Mouse (Mus musculus): ENCODE results near the gene Glul.

Gene Glul

DNA sequence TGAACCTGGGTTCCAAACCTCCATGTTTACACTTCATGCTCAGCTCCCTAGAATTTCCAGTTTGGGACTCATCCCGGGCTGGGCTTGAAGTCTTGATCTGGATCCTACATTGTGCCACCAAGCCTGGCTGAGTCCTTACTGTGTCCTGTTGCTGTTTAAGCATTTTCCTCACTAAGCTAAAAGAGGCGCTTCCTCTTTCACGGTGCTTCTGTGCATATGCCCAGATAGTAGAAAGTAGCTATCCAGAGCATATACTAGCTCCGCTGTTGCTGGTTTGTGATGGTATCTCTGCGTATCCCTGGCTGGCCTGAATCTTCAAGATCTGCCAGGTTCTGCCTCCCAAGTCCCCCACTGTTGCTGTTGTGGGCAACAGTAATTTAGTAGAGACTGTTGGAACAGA lies 10.7 kb downstream of the Glul start:
- DNase-seq, result no peak

DNA sequence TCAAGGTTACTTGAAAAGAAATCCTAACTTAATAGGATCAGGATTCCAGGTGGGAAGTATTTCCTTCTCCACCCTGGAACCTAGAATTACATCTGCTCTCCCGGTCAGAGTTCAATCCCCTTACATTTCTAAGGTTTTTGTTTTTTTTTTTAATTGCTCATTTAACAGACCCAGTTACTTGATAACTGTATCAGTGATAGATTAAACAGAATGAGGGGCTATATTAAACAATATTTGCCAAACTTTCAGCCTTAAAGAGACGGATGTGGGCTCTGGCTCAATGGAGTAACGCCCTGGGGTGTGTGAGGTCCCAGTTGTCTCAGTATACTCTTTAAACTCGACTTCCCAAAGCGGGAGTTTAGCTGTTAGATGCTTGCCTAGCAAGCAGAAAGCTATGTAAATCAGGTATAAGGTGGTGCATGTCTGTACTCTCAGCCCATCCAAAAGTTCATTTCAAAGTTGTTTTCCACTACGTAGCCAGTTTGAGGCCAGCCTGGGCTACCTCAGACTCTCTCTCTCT lies 11.6 kb downstream of the Glul start:
- no peak for DNase-seq

DNA sequence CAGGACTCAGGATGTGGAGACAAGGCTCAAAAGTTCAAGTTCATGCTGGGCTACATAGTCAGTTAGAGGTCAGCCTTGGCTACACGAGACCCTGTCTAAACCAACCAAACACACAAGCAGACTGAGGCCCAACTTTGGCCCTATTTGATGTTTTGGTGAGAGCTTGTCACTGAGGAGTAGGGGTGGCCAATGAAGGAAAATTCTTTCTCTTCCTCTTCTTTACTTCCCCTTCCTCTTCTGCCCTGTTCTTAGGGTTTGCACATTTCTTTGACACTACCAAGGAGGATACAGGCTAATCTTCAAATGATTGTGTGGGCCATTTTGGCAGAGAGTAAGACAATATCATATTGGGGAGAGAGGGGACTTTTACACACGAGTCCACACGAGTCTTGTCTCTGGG lies 14.1 kb downstream of the Glul start:
- no peak for DNase-seq

DNA sequence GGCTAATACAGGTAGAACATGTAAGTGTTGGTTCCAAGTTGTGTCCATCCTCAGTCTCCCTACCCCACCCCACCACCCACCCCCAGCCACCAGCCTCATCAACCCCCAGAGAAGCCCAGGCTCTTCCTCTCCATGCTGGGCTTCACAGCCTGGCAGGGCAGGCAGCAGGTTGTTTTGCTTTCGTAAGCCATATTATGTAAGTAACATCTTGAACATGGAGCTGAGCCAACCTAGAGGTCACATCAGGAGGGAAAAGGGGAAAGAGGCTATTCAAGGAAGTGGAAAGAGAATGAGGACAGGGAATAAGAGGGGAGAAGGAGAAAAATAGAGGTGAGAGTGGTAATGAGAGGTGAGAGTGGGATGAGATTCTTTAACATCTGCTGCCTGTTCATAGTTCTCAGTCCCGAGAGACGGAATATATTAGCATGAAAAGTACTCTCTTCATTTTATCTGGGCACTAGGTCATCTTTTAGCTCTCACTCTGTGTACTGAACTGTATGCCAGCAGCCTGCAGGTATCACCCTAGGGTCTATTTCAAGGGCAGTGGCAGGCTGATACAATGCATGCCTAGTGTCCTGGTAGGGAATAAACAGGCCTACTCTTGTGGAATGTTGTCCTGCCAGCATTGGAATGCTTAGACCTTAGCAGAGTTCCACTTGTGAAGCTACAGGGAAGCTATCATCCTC lies 18.9 kb downstream of the Glul start:
- no peak for DNase-seq

DNA sequence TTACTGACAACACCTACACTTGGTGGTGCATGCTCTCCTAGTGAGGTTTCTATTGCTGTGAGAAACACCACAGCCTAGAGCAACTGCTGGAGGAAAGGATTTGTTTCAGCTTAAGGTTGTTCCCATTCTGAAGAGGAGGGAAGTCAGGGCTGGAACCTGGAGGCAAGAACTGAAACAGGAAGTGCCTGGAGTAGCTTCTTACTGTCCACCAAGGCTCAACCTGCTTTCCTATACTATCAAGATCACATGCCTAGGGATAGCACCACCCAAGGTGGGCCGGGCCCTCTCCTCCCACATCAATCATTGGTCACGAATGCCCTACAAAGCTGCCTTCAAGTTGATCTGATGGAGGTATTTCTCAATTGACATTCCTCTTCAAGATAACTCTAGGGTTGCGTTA lies 21.9 kb downstream of the Glul start:
- no peak for DNase-seq

DNA sequence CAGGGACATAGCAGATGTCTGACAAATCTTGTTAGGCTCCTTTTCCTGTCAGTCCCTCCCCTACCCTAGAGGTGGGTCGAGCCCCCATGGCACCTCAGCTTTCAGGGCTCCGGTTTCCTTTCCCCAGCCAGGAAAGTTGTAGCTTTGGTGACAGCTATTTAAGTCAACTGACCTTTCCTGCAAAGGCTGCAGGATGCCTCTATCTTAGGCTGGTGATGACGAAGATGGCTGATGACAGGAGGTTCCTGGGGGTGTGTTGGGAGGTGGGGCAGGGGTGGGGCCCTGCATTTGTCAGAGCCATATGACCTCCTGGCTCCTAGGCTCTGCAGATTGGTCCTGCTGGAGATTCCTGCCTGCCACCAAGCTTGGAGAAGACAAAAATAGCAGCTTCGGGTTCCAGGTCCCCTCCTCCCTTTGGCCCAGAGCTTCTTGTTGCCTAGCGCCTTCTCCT lies 22.9 kb downstream of the Glul start:
- no peak for DNase-seq

DNA sequence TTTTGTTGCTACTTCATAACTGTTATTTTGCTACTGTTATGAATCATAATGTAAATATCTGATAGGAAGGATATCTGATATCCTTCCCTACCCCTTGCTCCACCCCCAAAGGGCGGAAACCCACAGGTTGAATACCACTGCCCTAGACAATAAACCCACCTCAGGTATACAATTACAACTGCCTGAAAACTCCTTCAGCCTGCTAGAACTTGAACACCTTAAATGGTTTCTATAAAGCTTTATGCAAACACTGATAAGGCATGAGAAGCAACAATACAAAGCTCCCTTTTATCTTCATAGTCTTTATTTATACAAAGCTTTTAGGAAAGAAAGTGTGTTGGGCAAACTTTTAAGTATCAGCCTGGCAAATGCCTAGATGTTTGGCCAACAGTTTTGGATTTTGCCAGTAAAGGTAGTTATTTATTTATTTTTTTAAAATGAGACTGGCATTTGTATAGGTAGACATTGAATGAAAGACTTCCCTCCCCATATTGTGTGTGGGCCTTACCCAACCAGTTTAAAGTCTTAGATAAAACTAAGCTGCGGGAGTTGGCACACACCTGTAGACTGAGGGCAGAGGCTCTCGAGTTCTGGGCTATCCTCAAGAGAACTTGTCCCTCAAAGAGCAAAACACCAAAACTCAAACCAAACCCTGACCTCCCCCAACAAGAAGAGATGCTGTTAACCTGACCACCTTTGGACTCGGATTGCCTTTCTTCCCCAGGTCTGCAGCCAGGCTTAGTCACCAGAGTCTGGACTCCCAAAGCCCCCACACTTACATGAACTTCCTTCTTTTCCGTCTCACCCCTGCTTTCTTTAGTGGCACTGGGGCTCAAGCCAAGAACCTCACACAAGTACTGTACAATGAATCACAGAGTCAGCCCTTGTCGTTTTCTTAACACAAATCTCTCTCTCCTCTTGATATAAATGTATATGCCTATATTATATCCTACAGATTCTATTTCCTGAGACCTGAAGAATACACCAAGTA lies 24.9 kb downstream of the Glul start:
- DNase-seq, result no peak

DNA sequence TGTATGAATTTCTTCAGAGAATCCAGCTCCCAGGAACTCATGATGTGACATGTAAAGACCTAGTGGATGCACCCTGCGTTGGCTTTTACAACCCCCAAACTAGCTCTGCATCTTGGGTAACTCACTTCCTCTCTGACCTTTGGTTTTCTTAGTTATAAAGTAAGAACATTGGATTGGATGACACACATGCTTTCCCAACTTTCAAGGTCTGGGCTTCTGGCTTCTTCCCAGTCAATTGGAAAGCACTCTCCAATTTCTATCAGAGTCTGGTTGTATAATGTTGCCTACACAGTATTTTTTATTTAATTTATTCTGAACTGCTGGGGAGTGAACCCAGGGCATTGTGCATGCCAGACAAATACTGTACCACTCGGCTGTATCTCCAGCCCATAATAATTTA lies 30.7 kb downstream of the Glul start:
- DNase-seq, result no peak

DNA sequence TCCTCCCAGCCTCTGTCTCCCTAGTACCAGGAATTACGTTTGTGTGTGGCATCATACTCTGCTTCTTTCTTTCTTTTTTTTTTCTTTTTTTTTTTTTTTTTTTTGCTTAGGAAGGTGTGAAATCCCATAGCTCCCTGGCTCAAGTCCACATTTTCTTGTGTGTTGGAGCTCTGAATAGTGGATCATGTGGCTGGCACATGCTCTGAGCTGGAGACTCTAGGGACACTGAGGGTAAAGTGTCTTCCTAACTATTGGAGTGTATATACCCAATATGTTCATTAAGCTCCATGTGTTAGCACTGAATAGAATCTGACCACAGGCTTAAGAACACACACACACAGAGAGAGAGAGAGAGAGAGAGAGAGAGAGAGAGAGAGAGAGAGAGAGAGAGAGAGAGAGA lies 34.0 kb downstream of the Glul start:
- no peak for DNase-seq

DNA sequence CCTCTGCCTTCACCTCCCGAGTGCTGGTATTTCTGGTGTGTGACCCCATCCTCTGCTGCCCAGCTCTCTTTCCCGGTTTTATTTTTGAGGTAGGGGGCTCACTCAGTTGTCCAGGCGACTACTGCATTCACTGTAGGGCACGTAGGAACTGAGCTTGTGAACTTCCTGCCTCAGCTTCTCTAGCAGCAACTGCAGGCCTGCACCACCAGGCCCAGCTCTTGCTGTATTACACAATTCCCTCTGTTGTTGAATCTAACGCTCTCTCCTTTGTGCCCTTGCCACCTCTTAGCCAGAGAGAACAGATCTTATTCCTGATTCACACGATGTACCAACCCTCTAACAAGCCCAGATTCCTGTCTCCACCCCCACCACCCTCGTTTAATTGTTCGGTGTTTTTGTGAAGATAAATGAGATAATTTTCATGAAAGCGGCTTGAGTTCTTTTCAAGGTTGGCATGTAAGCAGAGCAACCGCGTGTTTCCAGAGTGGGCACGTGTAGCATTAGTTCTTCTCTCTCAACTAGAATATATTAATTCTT lies 36.2 kb downstream of the Glul start:
- DNase-seq, result no peak

DNA sequence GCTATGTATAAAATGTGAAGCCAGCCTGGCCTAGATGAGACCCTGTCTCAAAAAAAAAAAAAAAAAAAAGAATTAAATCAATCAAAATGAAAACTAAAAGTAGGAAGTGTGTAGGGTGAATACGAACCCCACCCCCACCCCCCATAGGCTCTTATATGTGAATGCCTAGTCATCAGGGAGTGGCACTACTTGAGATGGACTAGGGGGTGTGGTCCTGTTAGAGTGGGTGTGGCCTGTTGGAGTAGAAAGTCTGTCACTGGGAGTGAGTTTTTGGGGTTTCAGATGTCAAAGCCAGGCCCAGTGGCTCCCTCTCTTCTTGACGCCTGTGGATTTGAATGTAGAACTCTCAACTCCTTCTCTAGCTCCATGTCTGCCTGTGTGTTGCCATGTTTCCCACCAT lies 37.3 kb downstream of the Glul start:
- DNase-seq, result no peak

DNA sequence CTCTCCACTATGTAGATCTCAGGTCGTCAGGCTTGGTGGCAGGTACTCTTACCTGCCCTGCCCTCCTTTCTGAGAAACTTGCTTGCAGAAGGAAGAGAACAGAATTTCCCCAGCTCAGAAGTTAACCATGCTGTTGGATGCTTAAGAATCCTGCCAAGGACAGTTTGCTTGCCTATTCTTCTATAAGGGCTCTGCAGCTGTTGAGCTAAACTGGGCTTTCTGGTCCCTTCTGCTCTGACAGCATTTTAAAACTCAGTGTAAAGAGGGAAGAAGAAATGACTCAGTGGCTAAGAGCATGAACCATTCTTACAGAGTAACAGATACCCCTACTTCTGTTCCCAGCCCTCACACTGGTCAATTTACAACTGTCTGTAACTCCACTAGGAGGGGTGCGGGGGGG lies 41.2 kb downstream of the Glul start:
- no peak for DNase-seq

DNA sequence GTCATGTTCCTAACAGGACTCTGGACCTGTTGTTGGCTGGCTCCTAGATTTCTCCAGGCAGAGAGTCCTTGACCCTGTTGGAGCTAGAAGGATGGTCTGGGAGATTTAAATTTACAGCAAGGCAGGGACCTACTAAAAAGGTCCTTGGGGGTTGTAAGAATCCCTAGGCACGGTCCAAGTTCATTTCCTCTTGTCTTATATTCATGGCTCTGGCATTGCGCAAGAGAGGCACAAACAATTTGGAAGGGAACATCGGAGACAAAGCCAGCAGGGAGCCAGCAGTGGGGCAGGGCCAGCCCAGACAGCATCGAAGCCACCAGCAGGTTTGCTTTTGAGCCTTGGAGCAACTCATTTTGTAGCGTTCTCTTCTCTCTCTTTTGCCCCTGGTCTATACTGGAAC lies 45.4 kb downstream of the Glul start:
- DNase-seq, result no peak

DNA sequence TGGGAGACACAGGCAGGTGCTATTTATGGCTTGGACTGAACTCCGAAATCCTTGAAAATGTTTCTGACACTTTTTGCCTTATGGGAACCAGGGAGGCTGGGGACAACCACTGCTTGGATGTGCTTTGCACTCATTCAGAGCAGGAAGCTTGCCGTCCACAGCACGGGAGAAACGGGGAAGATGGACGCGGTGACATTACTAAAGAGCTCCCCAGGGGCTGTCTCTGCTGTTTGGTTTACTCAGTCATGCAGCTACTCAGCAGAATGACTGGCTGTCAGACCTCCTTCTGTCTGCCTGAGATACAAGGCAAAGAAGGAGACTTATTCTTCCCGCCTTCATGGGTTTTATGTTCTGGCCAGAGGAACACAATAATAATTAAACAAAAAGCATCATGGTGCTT lies 47.2 kb downstream of the Glul start:
- no peak for DNase-seq

DNA sequence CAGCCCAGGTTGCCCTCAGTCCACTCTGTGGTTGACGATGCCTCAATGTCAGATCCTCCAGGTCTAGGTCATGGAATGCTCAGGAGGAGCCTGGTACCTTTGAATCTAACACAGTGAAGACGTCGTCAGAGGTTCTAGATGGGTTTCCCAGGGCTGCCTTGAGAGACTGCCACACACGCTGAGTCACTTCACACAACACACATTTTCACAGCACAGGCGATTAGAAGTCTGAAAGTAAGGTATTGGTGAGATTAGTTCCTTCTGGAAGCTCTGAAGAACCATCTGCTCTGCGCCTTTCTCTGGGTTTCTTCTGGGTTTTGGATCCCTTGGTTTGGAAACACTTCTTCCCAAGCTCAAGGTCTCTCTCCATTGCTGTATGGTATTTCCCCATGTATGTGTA lies 48.1 kb downstream of the Glul start:
- no peak for DNase-seq

DNA sequence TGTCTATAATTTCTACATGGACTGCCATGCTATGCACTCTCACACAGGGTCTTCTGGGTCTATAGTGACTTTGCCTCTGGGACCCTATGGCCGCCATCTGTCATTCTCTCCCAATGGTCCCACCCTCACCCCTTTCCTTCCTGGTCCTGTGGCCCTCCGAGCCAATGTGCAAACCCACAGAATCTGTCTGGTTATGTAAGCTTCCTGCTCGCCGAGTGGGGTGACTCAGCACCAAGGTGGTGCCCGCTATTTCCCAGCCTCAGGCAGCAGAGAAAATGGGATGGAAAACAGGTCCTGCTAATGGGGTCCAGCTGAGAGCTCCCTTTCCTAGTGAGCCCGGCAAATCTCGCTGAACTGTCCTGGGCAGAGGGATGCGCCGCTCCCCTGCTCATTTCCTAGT lies 53.5 kb downstream of the Glul start:
- no peak for DNase-seq

DNA sequence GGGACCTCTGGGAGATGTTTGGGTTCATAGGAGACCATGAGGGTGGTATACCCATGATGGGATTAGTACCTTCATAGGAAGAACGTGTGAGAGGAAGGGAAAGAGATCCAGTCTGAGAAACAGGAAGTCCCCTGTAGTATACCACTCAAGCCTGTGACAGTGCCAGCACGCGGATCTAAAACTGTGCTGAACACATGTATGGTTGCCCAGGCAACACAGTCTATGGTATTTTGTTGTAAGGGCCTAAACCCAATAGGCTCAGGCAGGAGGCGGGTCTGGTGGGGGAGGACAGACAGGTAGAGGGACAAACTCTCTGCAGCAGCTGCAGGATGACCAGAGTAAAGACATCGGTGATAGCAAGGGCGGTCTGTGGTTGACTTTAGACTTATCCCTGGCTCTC lies 54.1 kb downstream of the Glul start:
- no peak for DNase-seq

DNA sequence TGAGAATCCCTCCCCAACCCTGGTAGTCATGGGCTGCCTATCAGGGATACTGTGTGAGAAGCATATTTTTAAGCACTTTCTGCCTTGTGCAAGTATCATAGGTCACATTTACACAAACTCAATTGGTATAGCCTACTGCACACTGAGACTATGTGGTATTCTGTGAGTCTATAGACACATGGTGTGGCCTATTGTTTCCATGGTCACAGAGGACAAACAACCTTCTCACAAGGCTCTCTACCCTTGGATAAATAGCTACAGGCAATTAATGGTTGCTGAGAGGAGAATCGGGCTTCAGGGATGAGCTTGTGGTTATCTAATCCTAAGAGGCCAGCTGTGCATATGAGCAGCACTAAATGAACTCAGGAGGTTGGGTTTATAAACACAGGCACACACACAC lies 58.1 kb downstream of the Glul start:
- no peak for DNase-seq

Data from spleen, adult 18-20 months (tissue).